Mouse (Mus musculus) intestine, embryonic 14.5 days (tissue): ENCODE data around the gene Zer1. TPM values are rescaled to one million over a fixed set of nuclear protein-coding genes. Genes with fewer than 3 reads are reported as not detected.

ENCODE experiments used
- ATAC-seq: fragments of 200-750 bp; cut with Nextera tagmentation; replicated peaks from 2 replicates; pipeline ENCODE4 v1.8.0; 2017; ENCODE audit warnings: low read depth, moderate number of reproducible peaks, moderate TSS enrichment, moderate library complexity; ENCODE audit not compliant: low FRiP score, low TSS enrichment
- DNase-seq: peaks from one replicate; pipeline ENCODE4 v3.0.0-alpha.2; 2018; ENCODE audit warnings: low spot score
- H3K27ac ChIP-seq: fragments of 300-500 bp; sonication (generic); 2 replicates; pipeline ENCODE4 v1.5.1; 2014; ENCODE audit warnings: low read depth, mild to moderate bottlenecking, control low read depth
- H3K27me3 ChIP-seq: fragments of 300-500 bp; sonication (generic); replicated peaks from 2 replicates; pipeline ENCODE4 v1.6.1; 2014; ENCODE audit warnings: low read length, control low read depth; ENCODE audit not compliant: control insufficient read depth, insufficient read depth
- H3K36me3 ChIP-seq: fragments of 300-500 bp; sonication (generic); 2 replicates; pipeline ENCODE4 v1.6.1; 2014; ENCODE audit warnings: low read length, control low read depth; ENCODE audit not compliant: control insufficient read depth, insufficient read depth
- H3K4me1 ChIP-seq: fragments of 300-500 bp; sonication (generic); replicated peaks from 2 replicates; pipeline ENCODE4 v1.6.1; 2014; ENCODE audit warnings: low read length, control low read depth, mixed read lengths; ENCODE audit not compliant: control insufficient read depth, insufficient read depth
- H3K4me2 ChIP-seq: fragments of 300-500 bp; sonication (generic); 2 replicates; pipeline ENCODE4 v1.6.1; 2014; ENCODE audit warnings: low read length
- H3K4me3 ChIP-seq: fragments of 300-500 bp; sonication (generic); 2 replicates; pipeline ENCODE4 v1.5.1; 2014; ENCODE audit warnings: low read depth, low read length, control low read depth, mixed read lengths
- H3K9ac ChIP-seq: fragments of 300-500 bp; sonication (generic); 2 replicates; pipeline ENCODE4 v1.6.1; 2014; ENCODE audit warnings: mild to moderate bottlenecking, low read length
- H3K9me3 ChIP-seq: fragments of 300-500 bp; sonication (generic); 2 replicates; pipeline ENCODE4 v1.6.1; 2016; ENCODE audit warnings: low read length, control low read depth; ENCODE audit not compliant: control insufficient read depth
- WGBS: fragments of 180-500 bp; shearing (Covaris S2); extraction: QIAGEN DNeasy Blood & Tissue Kit; methylation state at CpG from one replicate; pipeline ENCODE4 v1.1.7; 2014; 5-methylcytosine and 5-hydroxymethylcytosine counted together
- polyA plus RNA-seq: library from polyadenylated mRNA; unstranded; fragments of >200 nt; fragmentation: Nextera tagmentation; extraction: Ambion mirVana; gene quantifications from 2 replicates; pipeline ENCODE4 v1.2.1, GENCODE M21; 2014

The Zer1 gene
- polyA plus RNA-seq, 1 experiment from 2014 or later, result 9.5 TPM

DNA sequence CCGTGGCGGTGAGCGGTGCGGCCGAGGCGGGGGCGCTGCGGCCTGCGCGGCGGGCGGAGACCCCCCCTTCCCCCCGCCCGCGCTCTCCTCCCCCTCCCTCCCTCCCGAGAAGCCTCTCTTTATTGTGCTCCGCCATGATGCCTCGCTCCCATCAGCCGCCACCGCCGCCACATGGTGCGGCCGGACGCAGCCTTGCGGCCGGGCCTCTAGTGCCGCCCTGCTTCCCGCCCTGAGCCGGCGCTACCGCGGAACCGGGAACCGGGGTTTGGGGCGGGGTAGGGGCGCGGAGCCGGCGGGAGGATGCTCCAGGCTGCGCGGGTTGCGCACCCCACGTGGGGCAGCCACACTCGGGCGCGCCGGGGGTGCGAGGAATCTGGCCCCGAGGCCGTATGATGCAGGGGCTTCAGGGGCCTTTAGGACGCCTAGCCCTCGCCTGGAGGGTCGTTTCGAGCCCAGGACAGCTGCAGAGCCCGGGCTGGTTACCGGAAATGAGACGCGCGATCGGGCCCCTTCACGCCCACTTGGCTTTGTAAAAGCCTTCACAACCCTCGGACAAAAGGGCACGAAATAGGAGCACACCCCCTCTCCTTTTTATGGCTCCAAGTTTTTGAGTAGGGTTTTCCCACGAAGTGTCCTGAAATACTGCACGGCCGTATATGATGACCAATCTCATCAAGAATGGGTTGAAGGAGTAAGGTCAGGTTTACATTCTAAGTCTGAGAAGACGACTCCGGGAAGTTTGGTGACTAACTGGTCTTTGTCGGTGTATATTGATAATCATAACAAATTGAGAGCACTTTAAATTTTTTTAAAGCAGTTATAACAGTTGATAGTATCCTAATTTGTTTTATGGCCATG lies 57.1 kb downstream of the Zer1 start:
- peak; percentile 10 for ATAC-seq
- WGBS, result under 1% methylated on average over 42 of the region's 69 CpGs
- H3K9me3 ChIP-seq, result no peaks in the 10 kb centered on the region
- DNase-seq, result peak; percentile 73
- H3K36me3 ChIP-seq, result peaks cover 33% of the 10 kb centered on the region
- H3K4me2 ChIP-seq, result peak overlapping the region; percentile 79
- peak overlapping the region; percentile 98 for H3K4me3 ChIP-seq
- no peaks in the 10 kb centered on the region for H3K27me3 ChIP-seq
- peak overlapping the region; percentile 99 for H3K27ac ChIP-seq
- H3K9ac ChIP-seq, result peak overlapping the region; percentile 98
- peaks cover 23% of the 10 kb centered on the region for H3K4me1 ChIP-seq

DNA sequence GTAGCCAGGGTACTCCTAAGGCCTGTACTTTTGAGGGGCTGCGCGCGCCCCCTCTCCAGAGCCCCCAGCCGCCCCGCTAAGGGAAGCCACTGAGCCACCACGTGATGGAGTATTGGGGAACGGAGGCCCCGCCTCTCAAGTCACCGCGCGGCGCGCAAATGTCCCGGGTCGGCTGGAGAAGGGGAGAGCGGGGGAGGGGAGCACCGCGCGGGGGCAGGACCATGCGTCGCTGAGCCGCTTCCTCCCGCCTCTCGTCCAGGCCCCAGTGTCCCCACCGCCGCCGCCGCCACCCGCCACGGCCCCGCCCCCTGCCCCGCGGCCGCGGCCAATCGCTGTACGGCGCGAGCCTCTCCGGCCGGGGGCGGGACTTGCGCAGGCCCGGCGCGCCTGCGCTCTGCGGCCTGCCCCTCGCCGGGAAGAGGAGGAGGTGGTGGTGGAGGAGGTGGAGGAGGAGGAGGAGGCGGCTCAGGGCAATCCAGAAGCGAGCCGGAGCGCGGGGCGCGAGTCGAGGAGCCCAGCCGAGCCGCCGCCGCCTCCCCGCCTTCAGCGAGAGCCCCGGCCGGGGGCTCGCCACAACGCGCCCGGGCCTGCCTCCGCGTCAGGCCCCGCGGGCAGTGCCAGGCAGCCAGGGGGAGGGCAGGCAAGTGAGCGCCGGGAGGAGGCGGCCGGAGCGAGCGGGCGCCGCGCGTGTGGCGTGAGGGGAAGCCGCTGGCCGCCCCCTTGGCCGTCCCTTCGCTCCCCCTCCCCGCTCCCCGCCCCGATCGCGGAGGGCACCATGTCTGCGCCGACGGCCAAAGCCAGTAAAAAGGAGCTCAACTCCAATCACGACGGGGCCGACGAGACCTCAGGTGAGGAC lies 58.1 kb downstream of the Zer1 start:
- Histone ChIP-seq H3K27me3 (no peaks in the 10 kb centered on the region), H3K9me3 (no peaks in the 10 kb centered on the region), H3K9ac (peak overlapping the region; percentile 98), H3K4me1 (peaks cover 24% of the 10 kb centered on the region), H3K36me3 (peaks cover 28% of the 10 kb centered on the region), H3K4me2 (peak overlapping the region; percentile 63), H3K4me3 (peak overlapping the region; percentile 98), H3K27ac (peak overlapping the region; percentile 99)
- DNase-seq (peak; percentile 93), ATAC-seq (peak; percentile 90)
- WGBS, result under 1% methylated on average over 77 of the region's 101 CpGs

DNA sequence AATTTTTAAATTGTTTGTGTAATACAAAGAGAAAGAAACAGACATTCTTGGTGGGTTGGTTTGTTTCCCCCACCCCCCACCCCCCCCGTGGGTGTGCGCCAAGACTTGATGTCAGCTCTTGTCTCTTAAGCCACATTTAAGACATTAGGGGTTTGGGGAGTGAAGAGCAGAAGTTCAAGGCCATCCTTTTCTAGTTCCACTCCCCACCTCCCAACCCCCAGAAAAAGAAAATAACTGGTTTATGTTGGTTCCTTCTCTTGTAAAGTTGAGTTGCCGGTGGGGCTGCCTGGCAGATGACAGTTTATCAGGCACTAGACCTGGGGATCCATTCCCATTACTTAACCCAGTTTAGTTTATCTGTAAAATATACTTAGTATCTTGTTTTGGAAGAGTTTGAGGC lies 60.1 kb downstream of the Zer1 start:
- Histone ChIP-seq H3K9me3 (no peaks in the 10 kb centered on the region), H3K4me2 (peak overlapping the region; percentile 90), H3K27ac (no peak overlapping the region; the same call in 1 of the 2 replicates), H3K4me3 (peak overlapping the region; percentile 57), H3K9ac (0 out of 2 replicates have a peak overlapping the region, but pooled peaks have one; percentile 67), H3K27me3 (no peaks in the 10 kb centered on the region), H3K4me1 (peaks cover 26% of the 10 kb centered on the region), H3K36me3 (peaks cover 13% of the 10 kb centered on the region)
- 37% methylated on average over 3 of the region's 3 CpGs for WGBS
- DNase-seq (no peak), ATAC-seq (no peak)

DNA sequence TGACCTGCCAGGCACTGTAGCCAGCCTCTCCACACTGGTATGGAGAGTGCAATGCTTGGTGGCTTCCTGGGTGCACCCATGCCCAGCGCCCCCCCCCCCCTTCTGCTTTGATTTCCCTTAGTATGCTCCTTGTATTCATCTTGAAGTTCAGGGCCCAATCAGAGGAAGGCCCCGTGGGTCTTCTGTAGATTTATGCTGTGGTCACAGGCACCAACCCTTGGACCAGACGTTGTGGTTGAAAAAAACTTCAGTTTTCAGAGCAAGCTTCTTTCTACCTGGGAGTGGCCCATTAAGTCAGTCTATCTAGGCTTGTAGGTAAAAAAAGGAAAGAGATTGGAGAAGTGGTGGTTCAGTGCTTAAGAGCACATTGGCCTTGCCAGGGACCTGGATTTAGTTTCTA lies 60.6 kb downstream of the Zer1 start:
- DNase-seq (no peak), ATAC-seq (no peak)
- Histone ChIP-seq H3K36me3 (peaks cover 8% of the 10 kb centered on the region), H3K4me1 (peaks cover 26% of the 10 kb centered on the region), H3K9ac (peak overlapping the region; percentile 67), H3K27ac (no peak overlapping the region; the same call in 1 of the 2 replicates), H3K4me3 (peak overlapping the region; percentile 57), H3K27me3 (no peaks in the 10 kb centered on the region), H3K4me2 (peak overlapping the region; percentile 90), H3K9me3 (no peaks in the 10 kb centered on the region)
- WGBS, result 10% methylated on average over 3 of the region's 3 CpGs

DNA sequence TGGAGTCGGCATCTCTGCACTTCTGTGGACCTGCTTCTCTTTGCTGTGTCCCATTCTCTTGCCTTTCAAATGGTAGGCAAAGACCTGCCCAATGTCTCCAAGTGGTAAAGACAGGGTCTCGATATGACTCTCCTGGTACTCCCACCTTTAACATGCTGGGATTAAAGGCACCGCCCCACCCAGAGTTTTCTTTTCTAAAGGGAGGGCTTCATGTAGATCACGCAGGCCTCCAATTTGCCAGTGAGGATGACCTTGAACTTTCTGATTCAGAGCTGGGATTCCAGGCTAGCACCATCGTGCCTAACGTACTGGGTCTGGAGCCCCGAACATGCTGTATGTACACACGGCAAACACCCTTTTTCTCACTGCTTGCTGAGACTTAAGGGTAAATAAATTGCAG lies 61.1 kb downstream of the Zer1 start:
- ATAC-seq (no peak), DNase-seq (no peak)
- WGBS, result 3% methylated on average over 8 of the region's 8 CpGs
- Histone ChIP-seq H3K4me3 (peak overlapping the region; percentile 57), H3K27ac (peak overlapping the region; percentile 89), H3K4me1 (peaks cover 22% of the 10 kb centered on the region), H3K27me3 (no peaks in the 10 kb centered on the region), H3K9ac (peak overlapping the region; percentile 67), H3K36me3 (peaks cover 2% of the 10 kb centered on the region), H3K4me2 (peak overlapping the region; percentile 90), H3K9me3 (no peaks in the 10 kb centered on the region)

DNA sequence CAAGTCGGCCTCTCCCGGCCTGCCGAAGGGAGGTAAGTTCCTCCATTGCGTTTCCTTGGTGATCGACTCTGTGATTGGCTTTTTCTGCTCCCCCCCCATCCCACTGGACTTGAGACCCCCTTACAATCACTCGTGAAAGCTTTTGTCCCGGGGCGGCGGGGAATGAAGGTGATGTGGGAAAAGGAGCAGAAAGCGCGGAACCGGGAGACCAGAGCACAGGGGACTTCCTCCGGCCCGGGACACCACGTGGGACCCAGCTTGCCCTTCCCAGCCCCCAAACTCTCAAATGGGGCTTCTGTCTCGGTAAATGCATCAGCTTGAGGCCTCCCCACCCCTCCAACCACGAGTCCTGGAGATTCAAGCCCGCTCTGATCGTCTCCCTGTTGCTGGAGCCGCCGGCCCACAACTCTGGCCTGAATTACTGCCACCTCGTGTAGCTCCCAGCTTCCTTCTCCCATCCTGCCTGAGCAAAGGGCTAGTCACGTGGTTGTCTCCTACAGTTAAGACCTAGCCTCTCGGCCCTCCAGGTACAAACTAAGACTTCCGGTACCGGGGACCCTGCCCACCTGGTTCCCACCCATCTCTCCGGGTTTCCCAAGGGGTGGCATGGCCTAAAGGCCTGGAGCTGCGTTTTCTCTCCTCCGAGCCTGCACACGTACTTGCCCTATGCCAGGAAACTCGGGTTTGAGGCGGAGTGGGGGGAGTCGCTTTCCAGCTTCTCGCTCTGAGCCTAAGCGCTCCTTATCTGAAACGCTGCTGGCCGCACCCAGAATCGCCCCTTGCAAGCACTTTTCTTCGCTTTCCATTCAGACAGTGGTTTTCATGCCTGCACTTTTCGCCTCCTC lies 61.9 kb downstream of the Zer1 start:
- WGBS, result under 1% methylated on average over 40 of the region's 40 CpGs
- Histone ChIP-seq H3K4me1 (peaks cover 21% of the 10 kb centered on the region), H3K4me2 (peak overlapping the region; percentile 90), H3K4me3 (peak overlapping the region; percentile 57), H3K27ac (peak overlapping the region; percentile 89), H3K9ac (peak overlapping the region; percentile 67), H3K36me3 (no peaks in the 10 kb centered on the region), H3K9me3 (no peaks in the 10 kb centered on the region), H3K27me3 (no peaks in the 10 kb centered on the region)
- DNase-seq, result peak; percentile 90
- ATAC-seq, result peak; percentile 36; the same call in 1 of the 2 replicates

DNA sequence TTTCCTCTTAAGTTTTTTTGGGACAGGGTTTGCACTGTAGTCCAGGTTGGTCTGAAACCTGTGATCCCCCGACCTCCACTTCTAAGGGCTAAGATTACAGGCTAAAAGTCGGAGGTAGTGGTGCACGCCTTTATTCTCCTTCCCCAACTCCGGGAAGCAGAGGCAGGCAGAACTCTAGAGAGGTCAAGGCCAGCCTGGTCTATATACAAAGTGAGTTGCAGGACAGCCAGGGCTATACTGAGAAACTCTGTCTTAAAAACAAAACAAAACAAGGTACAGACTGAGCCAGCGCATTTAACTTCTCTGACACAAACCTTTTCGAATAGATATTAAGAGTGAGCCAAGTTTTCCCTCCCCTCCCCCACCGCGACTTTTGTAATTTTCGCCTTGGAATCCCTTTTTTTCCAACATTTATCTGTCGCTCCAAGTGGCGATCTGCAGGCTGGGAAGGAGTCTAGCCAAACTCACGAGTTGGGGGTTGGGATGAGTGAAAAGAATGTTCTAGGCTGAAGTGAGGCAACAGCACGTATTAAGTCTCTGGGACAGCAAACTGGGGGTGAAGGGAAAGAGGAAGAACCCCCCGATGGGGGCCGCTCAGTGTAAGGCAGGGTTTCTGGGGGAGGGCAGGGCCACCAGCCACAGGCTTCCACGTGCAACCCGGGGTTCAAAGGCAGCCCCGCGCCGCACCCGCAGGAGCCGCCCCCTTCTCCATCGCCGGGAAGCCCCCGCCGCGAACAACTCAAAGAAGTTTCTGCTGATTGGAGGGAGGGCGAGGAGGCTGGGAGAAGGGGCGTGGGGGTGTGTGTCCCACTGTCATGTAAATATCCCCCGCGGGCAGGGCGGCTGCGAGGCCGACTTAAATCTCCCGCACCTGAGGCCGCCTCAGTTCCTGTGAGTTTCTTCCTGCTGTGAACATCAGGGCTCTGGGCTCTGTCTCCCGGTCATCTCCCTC lies 62.9 kb downstream of the Zer1 start:
- H3K4me1 ChIP-seq, result peaks cover 21% of the 10 kb centered on the region
- H3K9me3 ChIP-seq, result no peaks in the 10 kb centered on the region
- H3K27ac ChIP-seq, result peak overlapping the region; percentile 89
- H3K4me2 ChIP-seq, result peak overlapping the region; percentile 90
- 6% methylated on average over 37 of the region's 37 CpGs for WGBS
- peak overlapping the region; percentile 67 for H3K9ac ChIP-seq
- H3K36me3 ChIP-seq, result no peaks in the 10 kb centered on the region
- DNase-seq, result peak; percentile 80
- peak overlapping the region; percentile 57 for H3K4me3 ChIP-seq
- H3K27me3 ChIP-seq, result no peaks in the 10 kb centered on the region
- peak; percentile 30 for ATAC-seq
